Mouse (Mus musculus) olfactory bulb, adult 2 months (tissue): Measurements from ENCODE around the gene Inpp5k. TPM values are rescaled to one million over a fixed set of nuclear protein-coding genes. Genes with fewer than 3 reads are reported as not detected.
A peak's percentile ranks its signal among the peaks of the same experiment; 100 is the strongest.

Experiments used
- H3K27ac ChIP-seq: fragments of 200-500 bp; 2 replicates; pipeline ENCODE4 v1.5.1; 2012; ENCODE audit warnings: low read depth, low read length; ENCODE audit not compliant: insufficient read depth
- H3K4me1 ChIP-seq: fragments of 200-500 bp; 2 replicates; pipeline ENCODE4 v1.6.1; 2012; ENCODE audit warnings: low read length; ENCODE audit not compliant: control insufficient read depth, insufficient read depth
- H3K4me3 ChIP-seq: fragments of 200-500 bp; 2 replicates; pipeline ENCODE4 v1.5.1; 2012; ENCODE audit warnings: mild to moderate bottlenecking, low read depth, low read length, moderate library complexity; ENCODE audit not compliant: insufficient read depth
- CTCF ChIP-seq: fragments of 200-500 bp; IDR thresholded peaks from 2 replicates; pipeline ENCODE4 v1.5.1; 2012; ENCODE audit warnings: low read depth, mild to moderate bottlenecking, low read length, moderate library complexity; ENCODE audit not compliant: insufficient read depth
- POLR2A ChIP-seq: fragments of 200-500 bp; IDR thresholded peaks from 2 replicates; pipeline ENCODE4 v1.6.1; 2012; ENCODE audit warnings: mild to moderate bottlenecking, low read depth, low read length, moderate library complexity; ENCODE audit not compliant: insufficient read depth
- WGBS: fragments of 180-500 bp; shearing (Covaris S2); methylation state at CpG from one replicate; pipeline ENCODE4 v1.1.7; 2018; 5-methylcytosine and 5-hydroxymethylcytosine counted together
- polyA plus RNA-seq: library from polyadenylated mRNA; stranded (reverse); fragments of >200 nt; gene quantifications from 2 replicates; pipeline ENCODE4 v1.2.4, GENCODE M21; 2012; ENCODE audit warnings: low replicate concordance; ENCODE audit not compliant: missing spikeins, insufficient read depth, insufficient read length

Inpp5k gene
- polyA plus RNA-seq, 1 experiment = not detected

GRCm38 (mm10) chr11:75668621-75669020, 37.8 kb downstream of the Inpp5k start:
- WGBS = 89% methylated on average over 3 of the region's 3 CpGs
- no peak for TF ChIP-seq POLR2A
- TF ChIP-seq CTCF = no peak
- no peak overlapping the region for H3K27ac ChIP-seq
- H3K4me3 ChIP-seq = no peak overlapping the region
- H3K4me1 ChIP-seq = no peaks in the 10 kb centered on the region

DNA sequence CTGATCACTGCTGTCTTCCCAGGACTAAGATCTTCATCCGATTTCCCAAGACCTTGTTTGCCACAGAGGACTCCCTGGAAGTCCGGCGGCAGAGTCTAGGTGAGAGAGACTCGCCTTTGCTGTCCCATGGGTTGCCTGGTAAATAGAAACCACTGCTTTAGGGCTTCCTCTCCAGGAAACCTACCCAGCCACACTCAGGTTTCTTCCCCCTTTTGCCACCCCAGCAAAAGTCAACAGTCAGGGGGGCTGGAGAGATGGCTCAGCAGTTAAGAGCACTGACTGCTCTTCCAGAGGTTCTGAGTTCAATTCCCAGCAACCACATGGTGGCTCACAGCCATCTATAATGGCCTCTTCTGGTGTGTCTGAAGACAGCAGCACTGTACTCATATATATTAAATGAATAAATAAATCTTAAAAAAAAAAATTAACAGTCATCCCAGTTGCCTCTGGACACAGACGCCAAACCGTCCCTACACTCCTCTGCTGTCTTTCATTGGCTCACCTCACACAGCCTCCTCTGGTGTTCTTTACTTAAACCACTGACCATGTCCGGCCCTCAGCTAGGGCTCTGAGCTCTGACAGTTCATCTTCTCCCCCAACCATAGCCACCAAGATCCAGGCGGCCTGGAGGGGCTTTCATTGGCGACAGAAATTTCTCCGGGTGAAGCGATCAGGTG, 38.5 kb downstream of the Inpp5k start:
- WGBS = 94% methylated on average over 11 of the region's 11 CpGs
- no peak overlapping the region for H3K4me3 ChIP-seq
- H3K4me1 ChIP-seq = no peaks in the 10 kb centered on the region
- no peak overlapping the region for H3K27ac ChIP-seq
- no peak for TF ChIP-seq POLR2A

DNA sequence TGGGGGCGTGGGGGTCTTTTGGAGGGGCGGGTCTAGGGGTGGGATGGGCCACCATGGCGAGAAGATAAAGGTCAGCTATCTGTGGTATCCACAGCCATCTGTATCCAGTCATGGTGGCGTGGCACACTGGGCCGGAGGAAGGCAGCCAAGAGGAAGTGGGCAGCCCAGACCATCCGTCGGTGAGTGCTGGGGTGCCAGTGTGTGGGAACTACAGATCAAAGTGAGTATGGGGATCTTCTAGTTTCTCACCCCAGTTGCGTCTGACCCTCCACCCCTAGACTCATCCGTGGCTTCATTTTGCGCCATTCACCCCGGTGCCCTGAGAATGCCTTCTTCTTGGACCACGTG, 39.0 kb downstream of the Inpp5k start:
- 95% methylated on average over 12 of the region's 12 CpGs for WGBS
- TF ChIP-seq CTCF (no peak), POLR2A (no peak)
- Histone ChIP-seq H3K4me1 (no peaks in the 10 kb centered on the region), H3K4me3 (no peak overlapping the region), H3K27ac (no peak overlapping the region)

DNA sequence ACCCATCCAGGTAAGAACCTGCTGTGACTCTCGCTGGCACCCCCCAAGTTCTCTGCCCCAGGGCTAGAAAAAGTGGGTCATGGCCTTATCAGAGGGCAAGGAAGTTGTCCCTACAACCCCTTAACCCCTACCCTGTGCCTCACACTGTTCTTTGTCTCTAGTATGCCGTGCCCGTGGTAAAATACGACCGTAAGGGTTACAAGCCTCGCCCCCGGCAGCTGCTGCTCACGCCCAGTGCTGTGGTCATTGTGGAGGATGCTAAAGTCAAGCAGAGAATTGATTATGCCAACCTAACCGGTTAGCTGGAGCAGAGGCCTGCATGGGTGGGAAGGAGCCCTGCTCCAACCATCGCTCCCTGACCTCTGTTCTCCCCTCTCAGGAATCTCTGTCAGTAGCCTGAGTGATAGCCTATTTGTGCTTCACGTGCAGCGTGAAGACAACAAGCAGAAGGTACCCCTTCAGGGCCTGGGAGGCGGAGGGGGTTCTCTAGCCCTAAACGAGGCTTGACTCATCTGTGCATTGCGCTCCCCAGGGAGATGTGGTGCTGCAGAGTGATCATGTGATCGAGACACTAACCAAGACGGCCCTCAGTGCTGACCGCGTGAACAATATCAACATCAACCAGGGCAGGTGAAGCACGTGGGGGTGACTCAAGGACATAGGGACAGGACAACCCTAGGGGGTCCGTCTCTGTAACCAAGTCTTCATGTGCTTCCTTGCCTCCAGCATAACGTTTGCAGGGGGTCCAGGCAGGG, 40.8 kb downstream of the Inpp5k start:
- no peak for TF ChIP-seq POLR2A
- no peak for TF ChIP-seq CTCF
- Histone ChIP-seq H3K27ac (no peak overlapping the region), H3K4me3 (no peak overlapping the region), H3K4me1 (no peaks in the 10 kb centered on the region)
- WGBS = 90% methylated on average over 22 of the region's 22 CpGs

- TF ChIP-seq CTCF (no peak), POLR2A (no peak)
- Histone ChIP-seq H3K4me3 (no peak overlapping the region), H3K4me1 (no peaks in the 10 kb centered on the region), H3K27ac (no peak overlapping the region)
- 93% methylated on average over 5 of the region's 5 CpGs for WGBS
These were observed 42.6 kb downstream of the Inpp5k start for GRCm38 (mm10) chr11:75673411-75673810.

DNA sequence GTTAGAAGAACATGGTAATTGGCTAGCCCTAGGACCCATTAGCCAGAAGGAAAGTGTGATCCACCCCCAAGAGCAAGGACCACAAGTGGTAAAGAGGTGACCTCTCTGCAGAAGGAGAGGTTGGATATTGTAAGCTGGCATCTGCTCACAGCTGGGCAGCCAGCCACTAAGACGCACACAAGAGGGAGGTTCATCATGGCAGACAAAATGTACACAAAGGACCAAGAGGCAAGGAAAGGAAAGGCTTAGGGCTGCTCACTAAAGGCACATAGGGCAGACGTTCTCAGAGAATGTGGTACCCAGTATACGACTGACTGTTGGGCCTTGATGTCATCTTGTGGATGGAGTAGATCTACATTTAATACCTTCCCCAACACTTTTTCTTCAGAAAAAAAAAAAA, 44.1 kb downstream of the Inpp5k start:
- WGBS = 77% methylated on average over 3 of the region's 3 CpGs
- no peaks in the 10 kb centered on the region for H3K4me1 ChIP-seq
- TF ChIP-seq POLR2A = no peak
- no peak for TF ChIP-seq CTCF
- no peak overlapping the region for H3K27ac ChIP-seq
- no peak overlapping the region for H3K4me3 ChIP-seq

GRCm38 (mm10) chr11:75677881-75678746, 47.3 kb downstream of the Inpp5k start:
- 78% methylated on average over 3 of the region's 3 CpGs for WGBS
- H3K27ac ChIP-seq = no peak overlapping the region

GRCm38 (mm10) chr11:75678747-75679438, 48.1 kb downstream of the Inpp5k start, which contains the start of gene Crk:
Crk (plus strand) TSS chr11:75679259.
- Histone ChIP-seq H3K4me1 (peaks cover 2% of the 10 kb centered on the region; the same call in 1 of the 2 replicates), H3K27ac (peak within 1 kb of the TSS; percentile 83), H3K4me3 (peak within 1 kb of the TSS; percentile 95)
- peak; percentile 94 for TF ChIP-seq POLR2A
- TF ChIP-seq CTCF = no peak
- under 1% methylated on average over 55 of the region's 55 CpGs for WGBS

More at GRCm38 (mm10) chr11:75677881-75678746, 47.3 kb downstream of the Inpp5k start:
- Histone ChIP-seq H3K4me3 (peak overlapping the region; percentile 95), H3K4me1 (peaks cover 2% of the 10 kb centered on the region; the same call in 1 of the 2 replicates)
- no peak for TF ChIP-seq POLR2A
